Mouse (Mus musculus) small intestine, adult 2 months (tissue): Measurements from ENCODE around the gene Kcnd3. TPM values are rescaled to one million over a fixed set of nuclear protein-coding genes. Genes with fewer than 3 reads are reported as not detected.

ENCODE experiments used
- H3K27ac ChIP-seq: fragments of 200-500 bp; 2 replicates; pipeline ENCODE4 v1.5.1; 2012; ENCODE audit warnings: low read depth, low read length, control low read depth, inconsistent platforms; ENCODE audit not compliant: insufficient read depth
- H3K27me3 ChIP-seq: fragments of 200-500 bp; 2 replicates; pipeline ENCODE4 v1.6.1; 2012; ENCODE audit warnings: mild to moderate bottlenecking, moderate library complexity, low read length, inconsistent platforms; ENCODE audit not compliant: control insufficient read depth, insufficient read depth
- H3K36me3 ChIP-seq: fragments of 200-500 bp; 2 replicates; pipeline ENCODE4 v1.6.1; 2012; ENCODE audit warnings: mild to moderate bottlenecking, low read length, control low read depth, inconsistent platforms; ENCODE audit not compliant: control insufficient read depth, insufficient read depth
- H3K4me1 ChIP-seq: fragments of 200-500 bp; 2 replicates; pipeline ENCODE4 v1.6.1; 2012; ENCODE audit warnings: low read length, inconsistent platforms, mixed read lengths; ENCODE audit not compliant: control insufficient read depth, insufficient read depth, insufficient read length
- H3K4me3 ChIP-seq: fragments of 200-500 bp; 2 replicates; pipeline ENCODE4 v1.5.1; 2012; ENCODE audit warnings: low read depth, mild to moderate bottlenecking, control low read depth, inconsistent platforms, low read length, moderate library complexity
- CTCF ChIP-seq: fragments of 200-500 bp; IDR thresholded peaks from 2 replicates; pipeline ENCODE4 v1.5.1; 2012; ENCODE audit warnings: low read depth, mild to moderate bottlenecking, control low read depth, inconsistent platforms, low read length, moderate library complexity, mixed read lengths; ENCODE audit not compliant: insufficient replicate concordance, insufficient read length; ENCODE audit errors: extremely low read depth
- POLR2A ChIP-seq: fragments of 200-500 bp; IDR thresholded peaks from 2 replicates; pipeline ENCODE4 v1.6.1; 2012; ENCODE audit warnings: low read depth, mild to moderate bottlenecking, control low read depth, inconsistent platforms, low read length, moderate library complexity
- WGBS: fragments of 180-500 bp; shearing (Covaris S2); methylation state at CpG from one replicate; pipeline ENCODE4 v1.1.7; 2018; 5-methylcytosine and 5-hydroxymethylcytosine counted together
- polyA plus RNA-seq: library from polyadenylated mRNA; depleted of rRNA; stranded (reverse); fragments of >200 nt; gene quantifications from 2 replicates; pipeline ENCODE4 v1.2.3, GENCODE M21; 2012; rRNA removed

The Kcnd3 gene
- polyA plus RNA-seq = 1.5 and 2.5 TPM in 2 replicates

DNA sequence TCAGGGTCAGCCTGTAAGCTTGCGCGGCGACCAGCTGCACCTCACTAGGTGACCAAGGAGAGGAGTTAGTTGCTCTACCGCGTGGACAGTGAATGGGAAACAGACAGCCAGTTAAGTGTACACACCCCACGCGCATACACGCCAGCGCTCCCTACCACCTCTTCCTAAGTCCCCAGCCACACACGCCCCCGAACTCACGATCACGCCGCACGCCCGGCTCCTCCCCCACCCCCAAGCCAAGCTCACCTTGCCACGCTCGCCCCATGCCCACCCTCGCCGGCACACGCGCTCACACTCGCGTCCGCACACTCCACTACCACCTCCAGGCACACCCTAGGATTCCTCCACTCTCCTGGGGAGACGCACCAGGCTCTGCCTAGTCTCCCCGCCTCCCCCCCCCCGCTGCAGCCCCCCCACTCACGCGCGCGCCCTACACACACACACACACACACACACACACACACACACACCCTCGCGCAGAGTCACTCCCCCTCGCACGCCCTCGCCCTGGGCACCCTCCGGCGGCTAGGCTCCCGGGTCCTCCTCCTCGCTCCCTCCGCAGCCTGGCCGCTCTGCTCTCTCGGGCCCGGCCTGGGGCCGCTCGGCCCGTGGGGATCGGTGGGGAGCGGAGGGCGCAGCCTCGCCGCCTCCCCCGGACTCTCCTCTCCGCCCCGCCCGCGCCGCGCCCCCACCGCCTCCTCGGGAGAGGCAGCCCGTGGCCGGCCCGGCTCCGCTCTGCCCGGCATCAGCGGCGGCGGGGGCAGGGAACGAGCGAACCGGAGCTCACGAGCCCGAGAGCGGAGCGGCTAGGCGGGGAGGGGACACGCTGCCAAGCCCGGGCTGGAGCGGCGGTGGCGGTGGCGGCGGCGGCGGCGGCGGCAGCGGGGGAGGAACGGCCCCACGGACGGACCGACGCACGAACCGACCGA lies at the start of gene Kcnd3:
Kcnd3 (plus strand) TSS at position 704 of the 929 bp plus-strand sequence.
- Histone ChIP-seq H3K36me3 (no peaks in the 10 kb centered on the region), H3K4me3 (peak within 1 kb of the TSS; percentile 57), H3K27me3 (peaks cover 31% of the 10 kb centered on the region), H3K4me1 (peaks cover 4% of the 10 kb centered on the region; the same call in 1 of the 2 replicates), H3K27ac (no peak within 1 kb of the TSS)
- WGBS = 2% methylated on average over 81 of the region's 98 CpGs
- TF ChIP-seq CTCF (no peak), POLR2A (no peak)

DNA sequence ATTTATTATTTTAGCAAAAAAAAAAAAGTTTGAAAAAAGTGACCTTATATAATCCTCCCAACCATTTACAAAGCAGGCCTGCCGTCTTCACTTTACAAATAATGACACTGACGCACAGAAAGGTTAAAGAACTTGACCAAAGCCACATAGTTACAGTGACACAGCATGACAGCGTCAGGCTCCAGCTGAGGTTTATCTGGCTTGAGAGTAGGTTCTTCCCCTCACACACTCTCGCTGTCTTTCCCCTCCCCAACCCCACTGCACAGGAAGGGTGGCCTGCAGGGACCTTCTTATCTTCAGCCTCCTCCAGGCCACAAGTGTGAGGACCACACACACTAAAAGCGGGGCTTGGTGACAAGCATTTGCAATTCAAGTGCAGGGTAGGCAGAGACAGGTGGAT lies 49.5 kb upstream of the Kcnd3 start:
- no peak overlapping the region for H3K4me3 ChIP-seq
- TF ChIP-seq POLR2A = no peak
- no peaks in the 10 kb centered on the region for H3K36me3 ChIP-seq
- H3K27ac ChIP-seq = no peak overlapping the region
- H3K4me1 ChIP-seq = no peaks in the 10 kb centered on the region
- H3K27me3 ChIP-seq = no peaks in the 10 kb centered on the region
- whole genome bisulfite sequencing = 49% methylated on average over 5 of the region's 5 CpGs

DNA sequence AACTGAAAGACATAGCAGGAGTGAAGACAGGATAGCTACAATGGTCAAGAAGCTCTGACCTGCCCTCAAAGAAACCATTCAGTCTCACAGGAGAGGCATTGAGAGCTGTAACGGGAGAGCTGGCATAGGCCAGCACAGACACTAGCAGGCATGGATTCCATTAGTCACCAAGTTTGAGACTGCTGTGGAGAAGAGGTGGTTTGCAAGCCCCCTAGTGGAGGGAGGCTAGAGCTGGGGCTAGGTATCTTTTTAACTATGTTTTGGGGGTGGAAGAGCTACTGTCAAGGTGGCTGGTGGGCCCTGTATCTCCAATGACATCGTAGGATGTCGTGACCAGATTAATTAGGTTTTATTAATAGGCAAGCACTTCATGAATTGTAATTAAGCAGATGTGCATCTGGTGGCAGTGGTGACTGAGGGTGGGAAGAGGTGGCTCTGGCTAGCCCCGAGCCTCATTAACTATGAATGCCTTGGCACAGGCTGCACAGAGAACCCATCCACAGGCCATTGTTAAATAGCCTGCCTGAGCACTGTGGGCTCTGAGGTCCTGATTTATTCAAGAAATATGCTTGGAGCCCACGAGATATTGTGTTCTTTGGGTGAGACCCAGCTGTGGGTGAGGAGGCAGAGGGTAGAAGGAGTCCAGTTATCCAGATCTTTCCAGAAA lies 48.6 kb upstream of the Kcnd3 start:
- Histone ChIP-seq H3K36me3 (no peaks in the 10 kb centered on the region), H3K27ac (no peak overlapping the region), H3K4me3 (no peak overlapping the region), H3K4me1 (no peaks in the 10 kb centered on the region), H3K27me3 (no peaks in the 10 kb centered on the region)
- 75% methylated on average over 5 of the region's 5 CpGs for WGBS
- no peak for TF ChIP-seq POLR2A
- no peak for TF ChIP-seq CTCF

DNA sequence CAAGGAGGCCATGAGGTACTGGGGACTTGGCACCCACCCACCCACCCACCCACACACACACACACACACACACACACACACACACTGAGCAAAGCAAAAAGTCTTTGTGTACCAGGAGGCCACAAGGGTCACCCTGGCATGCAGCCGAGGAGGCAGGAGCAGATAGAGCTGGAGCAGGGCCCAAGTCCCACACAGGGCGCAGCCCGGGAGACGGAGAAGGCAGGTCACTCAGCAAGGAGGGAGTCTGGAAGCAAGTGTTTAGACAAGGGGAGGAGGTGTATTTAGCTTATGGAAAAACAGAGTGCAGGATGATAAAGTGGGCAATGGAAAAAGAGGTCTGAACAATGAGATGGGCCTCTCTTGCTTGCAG lies 48.1 kb upstream of the Kcnd3 start:
- no peak overlapping the region for H3K4me3 ChIP-seq
- WGBS = 49% methylated on average over 4 of the region's 4 CpGs
- H3K27ac ChIP-seq = no peak overlapping the region

DNA sequence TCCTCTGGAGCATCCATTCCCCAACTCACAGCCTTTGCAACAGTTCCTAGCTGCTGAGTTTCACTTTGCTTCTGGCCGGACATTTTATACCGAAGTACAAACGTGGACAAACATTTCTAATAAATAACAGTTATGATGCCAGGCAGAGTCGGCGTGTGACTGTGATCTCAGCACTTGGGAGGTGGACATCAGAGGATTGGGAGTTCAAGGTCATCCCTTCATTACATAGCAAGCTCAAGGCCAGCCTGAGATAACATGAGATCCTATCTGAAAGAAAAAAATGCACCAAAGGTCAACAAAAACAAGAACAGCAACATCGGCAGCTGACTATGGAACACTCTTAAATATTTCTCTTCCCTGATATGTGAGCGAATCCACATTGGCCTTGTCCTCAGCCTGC lies 46.6 kb upstream of the Kcnd3 start:
- Histone ChIP-seq H3K27me3 (no peaks in the 10 kb centered on the region), H3K4me1 (no peaks in the 10 kb centered on the region), H3K27ac (no peak overlapping the region), H3K36me3 (no peaks in the 10 kb centered on the region), H3K4me3 (no peak overlapping the region)
- 74% methylated on average over 7 of the region's 7 CpGs for whole genome bisulfite sequencing
- TF ChIP-seq CTCF = no peak
- no peak for TF ChIP-seq POLR2A

More for the DNA sequence above, 48.1 kb upstream of the Kcnd3 start:
- Histone ChIP-seq H3K27me3 (no peaks in the 10 kb centered on the region), H3K4me1 (no peaks in the 10 kb centered on the region), H3K36me3 (no peaks in the 10 kb centered on the region)
- no peak for TF ChIP-seq POLR2A
- no peak for TF ChIP-seq CTCF

DNA sequence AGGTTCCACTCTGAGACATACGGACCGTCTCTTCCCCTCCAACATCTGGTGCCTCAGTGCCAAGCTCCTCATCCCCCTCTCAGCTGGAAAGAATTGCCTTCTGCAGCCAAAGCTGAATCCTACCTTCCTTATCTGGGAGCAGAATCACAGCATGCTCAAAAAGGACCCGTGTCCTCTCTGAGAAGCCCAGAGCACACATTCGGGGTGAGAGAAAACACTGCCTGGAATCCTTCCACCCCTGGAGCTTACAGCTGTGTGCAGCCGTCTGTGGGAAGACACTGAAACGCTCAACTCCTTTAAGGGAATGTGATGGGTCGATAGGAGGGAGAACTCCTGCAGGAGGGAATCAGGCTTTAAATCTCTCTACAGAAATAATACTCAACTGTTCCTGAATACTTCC lies 46.1 kb upstream of the Kcnd3 start:
- TF ChIP-seq CTCF (no peak), POLR2A (no peak)
- Histone ChIP-seq H3K36me3 (no peaks in the 10 kb centered on the region), H3K4me3 (no peak overlapping the region), H3K27ac (no peak overlapping the region), H3K4me1 (no peaks in the 10 kb centered on the region), H3K27me3 (no peaks in the 10 kb centered on the region)
- WGBS = 56% methylated on average over 7 of the region's 7 CpGs

DNA sequence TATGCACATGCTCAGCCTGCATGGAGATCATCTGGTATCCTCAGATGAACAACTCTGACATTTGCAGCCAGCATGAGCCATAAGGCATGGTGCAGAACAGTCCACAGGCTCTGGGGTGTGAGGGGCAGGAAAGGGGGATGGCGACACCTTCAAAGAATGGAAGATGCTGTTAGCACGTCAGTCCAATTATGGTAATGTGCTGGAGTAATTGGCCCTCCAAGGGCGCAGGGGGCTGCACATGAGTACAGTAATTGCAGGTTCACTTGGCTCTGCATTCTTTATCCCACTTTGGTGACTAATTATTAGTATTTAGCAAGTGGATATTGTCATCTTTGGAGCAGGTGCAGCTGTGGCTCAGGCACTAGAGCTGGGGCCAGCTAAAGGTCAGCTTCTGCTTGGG lies 43.9 kb upstream of the Kcnd3 start:
- Histone ChIP-seq H3K36me3 (no peaks in the 10 kb centered on the region), H3K27ac (no peak overlapping the region), H3K27me3 (no peaks in the 10 kb centered on the region), H3K4me1 (no peaks in the 10 kb centered on the region), H3K4me3 (no peak overlapping the region)
- 79% methylated on average over 3 of the region's 3 CpGs for WGBS
- TF ChIP-seq CTCF (no peak), POLR2A (no peak)
